Mouse (Mus musculus): ENCODE data around the gene Rsph14.

DNA sequence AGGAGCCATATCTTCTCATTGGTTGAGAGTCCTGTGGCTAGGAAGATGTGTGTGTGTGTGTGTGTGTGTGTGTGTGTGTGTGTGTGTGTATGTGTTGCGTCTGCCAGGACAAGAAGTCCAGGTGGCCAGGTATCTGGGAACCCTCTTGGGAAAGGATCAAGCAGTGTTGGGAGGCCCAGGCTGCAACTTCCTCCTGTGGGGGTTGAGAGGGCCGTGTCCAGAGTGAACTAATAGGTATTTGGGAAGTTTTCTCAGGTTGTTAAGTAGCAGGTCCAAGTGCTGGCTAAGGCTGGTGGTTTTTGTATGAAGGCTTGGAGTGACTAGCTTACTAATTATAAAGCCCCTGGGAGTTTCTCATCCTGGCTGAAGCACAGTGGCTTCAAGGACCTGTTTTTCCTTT, 35.7 kb upstream of the Rsph14 start:
- no peak for TF ChIP-seq CTCF (IDR thresholded peaks at IDR 0.05; ENCODE audit: control insufficient read depth, insufficient read depth, insufficient read length)
- TF ChIP-seq MAX (IDR thresholded peaks at IDR 0.05), result no peak

All from C2C12 (cell line).